Mouse (Mus musculus): ENCODE data around the gene Riok1. TPM values are rescaled to one million over a fixed set of nuclear protein-coding genes. Genes with fewer than 3 reads are reported as not detected.

The Riok1 gene
- polyA plus RNA-seq, 1 experiment: 34.0 TPM

DNA sequence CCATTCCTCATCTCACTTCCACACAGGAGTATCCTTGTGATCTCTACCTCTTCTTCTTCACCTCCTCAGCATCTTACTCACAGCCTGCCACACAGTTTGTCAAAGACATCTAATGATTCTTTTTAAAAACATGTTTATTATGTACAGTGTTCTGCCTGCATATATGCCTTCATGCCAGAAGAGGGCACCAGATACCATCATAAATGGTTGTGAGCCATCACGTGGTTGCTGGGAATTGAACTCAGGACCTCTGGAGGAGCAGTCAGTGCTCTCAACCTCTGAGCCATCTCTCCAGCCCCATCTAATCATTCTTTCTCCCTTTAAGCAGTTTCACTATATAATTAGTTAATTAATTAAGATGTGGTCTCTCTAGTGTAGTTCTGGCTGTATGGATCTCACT lies 34.3 kb upstream of the Riok1 start:
- WGBS: 44% methylated on average over 1 of the region's 1 CpGs
- Histone ChIP-seq H3K27me3 (ENCODE audit: control insufficient read depth, insufficient read depth, low read length) (no peaks in the 10 kb centered on the region), H3K4me1 (ENCODE audit: control insufficient read depth, insufficient read depth, low read length) (no peaks in the 10 kb centered on the region), H3K4me3 (replicated peaks; ENCODE audit: insufficient read depth, low read depth, low read length) (no peak overlapping the region), H3K27ac (ENCODE audit: insufficient read depth, low read length) (no peak overlapping the region)
- TF ChIP-seq POLR2A (IDR thresholded peaks at IDR 0.05; ENCODE audit: borderline replicate concordance, insufficient read depth, low read length): no peak
- no peak for TF ChIP-seq CTCF (IDR thresholded peaks at IDR 0.05; ENCODE audit: borderline replicate concordance, insufficient read depth, low read depth, low read length)
- no peak for DNase-seq

GRCm38 (mm10) chr13:38007972-38008371 lies 28.8 kb upstream of the Riok1 start:
- 94% methylated on average over 2 of the region's 2 CpGs for WGBS
- no peak overlapping the region for H3K27ac ChIP-seq (ENCODE audit: insufficient read depth, low read length)
- no peaks in the 10 kb centered on the region for H3K4me1 ChIP-seq (ENCODE audit: control insufficient read depth, insufficient read depth, low read length)
- no peak for DNase-seq
- H3K27me3 ChIP-seq (ENCODE audit: control insufficient read depth, insufficient read depth, low read length): no peaks in the 10 kb centered on the region
- TF ChIP-seq POLR2A (IDR thresholded peaks at IDR 0.05; ENCODE audit: borderline replicate concordance, insufficient read depth, low read length): no peak
- TF ChIP-seq CTCF (IDR thresholded peaks at IDR 0.05; ENCODE audit: borderline replicate concordance, insufficient read depth, low read depth, low read length): no peak
- no peak overlapping the region for H3K4me3 ChIP-seq (replicated peaks; ENCODE audit: insufficient read depth, low read depth, low read length)

GRCm38 (mm10) chr13:38009721-38010408 lies 26.9 kb upstream of the Riok1 start:
- Histone ChIP-seq H3K4me1 (ENCODE audit: control insufficient read depth, insufficient read depth, low read length) (no peaks in the 10 kb centered on the region), H3K27me3 (ENCODE audit: control insufficient read depth, insufficient read depth, low read length) (no peaks in the 10 kb centered on the region), H3K27ac (ENCODE audit: insufficient read depth, low read length) (no peak overlapping the region), H3K4me3 (replicated peaks; ENCODE audit: insufficient read depth, low read depth, low read length) (no peak overlapping the region)
- WGBS: 60% methylated on average over 5 of the region's 5 CpGs
- no peak for DNase-seq
- TF ChIP-seq POLR2A (IDR thresholded peaks at IDR 0.05; ENCODE audit: borderline replicate concordance, insufficient read depth, low read length) (no peak), CTCF (IDR thresholded peaks at IDR 0.05; ENCODE audit: borderline replicate concordance, insufficient read depth, low read depth, low read length) (no peak)

DNA sequence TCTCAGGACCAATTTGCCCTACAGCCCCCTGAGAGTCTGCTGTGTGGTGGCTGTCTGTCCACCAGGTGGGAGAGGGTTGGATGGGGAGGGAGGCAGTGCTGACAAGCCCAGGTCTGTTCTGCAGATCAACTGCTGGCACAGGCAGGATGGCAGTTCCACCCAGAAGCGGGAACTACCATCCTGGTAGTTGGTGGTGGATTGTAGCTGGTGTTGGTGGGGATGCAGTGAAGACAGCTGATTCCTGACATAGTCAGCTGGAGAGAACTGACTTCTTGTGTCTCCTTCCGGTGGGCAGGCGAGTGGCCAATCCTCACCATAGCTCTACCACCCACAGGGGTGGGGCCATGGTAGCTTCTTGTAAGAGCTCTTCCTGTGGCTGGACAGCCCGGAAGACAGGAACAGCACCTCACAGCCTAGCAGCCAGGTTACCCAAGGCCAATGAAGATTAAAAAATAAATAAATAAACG lies 26.3 kb upstream of the Riok1 start:
- WGBS: 63% methylated on average over 5 of the region's 5 CpGs
- no peak for DNase-seq
- no peak overlapping the region for H3K27ac ChIP-seq (ENCODE audit: insufficient read depth, low read length)
- H3K4me1 ChIP-seq (ENCODE audit: control insufficient read depth, insufficient read depth, low read length): no peaks in the 10 kb centered on the region
- no peaks in the 10 kb centered on the region for H3K27me3 ChIP-seq (ENCODE audit: control insufficient read depth, insufficient read depth, low read length)
- TF ChIP-seq CTCF (IDR thresholded peaks at IDR 0.05; ENCODE audit: borderline replicate concordance, insufficient read depth, low read depth, low read length) (no peak), POLR2A (IDR thresholded peaks at IDR 0.05; ENCODE audit: borderline replicate concordance, insufficient read depth, low read length) (no peak)
- no peak overlapping the region for H3K4me3 ChIP-seq (replicated peaks; ENCODE audit: insufficient read depth, low read depth, low read length)

DNA sequence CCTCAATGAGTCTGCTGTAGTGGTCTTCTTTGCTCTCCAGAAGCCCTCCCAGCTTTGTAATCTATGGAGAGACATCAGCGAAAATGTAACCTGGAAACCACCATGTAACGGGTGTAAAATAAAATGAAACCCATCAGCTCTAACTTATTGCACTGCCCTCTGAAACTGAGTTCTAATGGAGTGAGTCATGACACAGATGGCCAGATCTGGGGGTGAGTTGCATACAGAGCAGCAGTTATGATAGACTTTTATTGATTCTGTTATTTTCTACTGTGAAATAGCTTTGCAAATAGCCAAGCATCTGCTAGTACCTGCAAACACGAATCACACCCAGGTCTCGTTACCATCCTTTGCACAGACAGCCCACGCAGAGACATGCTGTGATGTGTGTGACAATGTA lies 24.4 kb upstream of the Riok1 start:
- DNase-seq: no peak
- Histone ChIP-seq H3K4me3 (replicated peaks; ENCODE audit: insufficient read depth, low read depth, low read length) (no peak overlapping the region), H3K27me3 (ENCODE audit: control insufficient read depth, insufficient read depth, low read length) (no peaks in the 10 kb centered on the region), H3K4me1 (ENCODE audit: control insufficient read depth, insufficient read depth, low read length) (no peaks in the 10 kb centered on the region), H3K27ac (ENCODE audit: insufficient read depth, low read length) (no peak overlapping the region)
- TF ChIP-seq CTCF (IDR thresholded peaks at IDR 0.05; ENCODE audit: borderline replicate concordance, insufficient read depth, low read depth, low read length): no peak
- TF ChIP-seq POLR2A (IDR thresholded peaks at IDR 0.05; ENCODE audit: borderline replicate concordance, insufficient read depth, low read length): no peak
- 85% methylated on average over 5 of the region's 5 CpGs for WGBS

- 89% methylated on average over 4 of the region's 4 CpGs for WGBS
- DNase-seq: no peak
- Histone ChIP-seq H3K27ac (ENCODE audit: insufficient read depth, low read length) (no peak overlapping the region), H3K4me1 (ENCODE audit: control insufficient read depth, insufficient read depth, low read length) (no peaks in the 10 kb centered on the region), H3K4me3 (replicated peaks; ENCODE audit: insufficient read depth, low read depth, low read length) (no peak overlapping the region), H3K27me3 (ENCODE audit: control insufficient read depth, insufficient read depth, low read length) (no peaks in the 10 kb centered on the region)
- no peak for TF ChIP-seq CTCF (IDR thresholded peaks at IDR 0.05; ENCODE audit: borderline replicate concordance, insufficient read depth, low read depth, low read length)
- no peak for TF ChIP-seq POLR2A (IDR thresholded peaks at IDR 0.05; ENCODE audit: borderline replicate concordance, insufficient read depth, low read length)
Measured at GRCm38 (mm10) chr13:38015591-38015990, 21.2 kb upstream of the Riok1 start.

- no peak for TF ChIP-seq CTCF (IDR thresholded peaks at IDR 0.05; ENCODE audit: borderline replicate concordance, insufficient read depth, low read depth, low read length)
- no peak for TF ChIP-seq POLR2A (IDR thresholded peaks at IDR 0.05; ENCODE audit: borderline replicate concordance, insufficient read depth, low read length)
- Histone ChIP-seq H3K4me3 (replicated peaks; ENCODE audit: insufficient read depth, low read depth, low read length) (no peak overlapping the region), H3K4me1 (ENCODE audit: control insufficient read depth, insufficient read depth, low read length) (no peaks in the 10 kb centered on the region), H3K27me3 (ENCODE audit: control insufficient read depth, insufficient read depth, low read length) (no peaks in the 10 kb centered on the region), H3K27ac (ENCODE audit: insufficient read depth, low read length) (no peak overlapping the region)
- DNase-seq: no peak
- 74% methylated on average over 3 of the region's 3 CpGs for WGBS
Measured at GRCm38 (mm10) chr13:38018791-38019190, 18.0 kb upstream of the Riok1 start.

GRCm38 (mm10) chr13:38025874-38026273 lies 10.9 kb upstream of the Riok1 start:
- Histone ChIP-seq H3K27me3 (ENCODE audit: control insufficient read depth, insufficient read depth, low read length) (no peaks in the 10 kb centered on the region), H3K4me1 (ENCODE audit: control insufficient read depth, insufficient read depth, low read length) (no peaks in the 10 kb centered on the region), H3K27ac (ENCODE audit: insufficient read depth, low read length) (no peak overlapping the region), H3K4me3 (replicated peaks; ENCODE audit: insufficient read depth, low read depth, low read length) (no peak overlapping the region)
- TF ChIP-seq CTCF (IDR thresholded peaks at IDR 0.05; ENCODE audit: borderline replicate concordance, insufficient read depth, low read depth, low read length) (no peak; the same call in 1 of the 2 replicates), POLR2A (IDR thresholded peaks at IDR 0.05; ENCODE audit: borderline replicate concordance, insufficient read depth, low read length) (no peak)
- no peak for DNase-seq
- 42% methylated on average over 4 of the region's 4 CpGs for WGBS

All from cerebellum, adult 2 months (tissue).